Mouse (Mus musculus): ENCODE measurements around the gene Trafd1. TPM values are rescaled to one million over a fixed set of nuclear protein-coding genes. Genes with fewer than 3 reads are reported as not detected.

The Trafd1 gene
- polyA plus RNA-seq, 2 experiments: 17.1 to 18.4 TPM

DNA sequence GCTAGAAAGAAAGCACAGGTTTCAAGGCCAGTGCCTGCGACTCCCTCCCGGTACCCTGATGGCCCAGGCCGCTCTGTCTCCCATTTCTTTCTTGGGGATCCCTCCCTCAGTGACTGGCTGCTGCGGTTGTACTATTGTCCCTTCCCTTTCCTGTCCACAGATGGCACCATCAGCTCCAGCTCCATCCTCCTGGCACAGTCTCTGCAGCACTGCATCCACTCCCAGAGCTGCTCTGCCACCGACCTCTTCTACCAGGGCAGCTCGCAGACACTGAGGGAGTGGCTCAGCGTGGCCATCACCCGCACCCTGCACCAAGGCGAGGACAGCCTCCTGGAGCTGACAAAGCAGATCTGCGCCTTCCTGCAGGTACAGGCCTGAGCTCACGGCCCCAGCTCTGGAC, 42.9 kb downstream of the Trafd1 start:
- H3K9ac ChIP-seq (replicated peaks): no peak overlapping the region
- H3K9me3 ChIP-seq (ENCODE audit: control insufficient read depth, low read length): no peaks in the 10 kb centered on the region
- H3K4me2 ChIP-seq (ENCODE audit: low read depth): no peak overlapping the region
- ATAC-seq (ENCODE audit: insufficient read depth) (no peak), DNase-seq (ENCODE audit: low read depth in 3 of 3, low spot score in 3 of 3) (no peak)
- no peaks in the 10 kb centered on the region for H3K27me3 ChIP-seq (ENCODE audit: control insufficient read depth, insufficient read depth, low read length)
- H3K4me3 ChIP-seq (ENCODE audit: insufficient read depth in 1 of 2, low read depth in 2 of 2, low read length in 2 of 2): no peak overlapping the region
- H3K36me3 ChIP-seq (replicated peaks; ENCODE audit: control insufficient read depth, insufficient read depth, low read depth): peaks cover 93% of the 10 kb centered on the region
- no peaks in the 10 kb centered on the region for H3K4me1 ChIP-seq (replicated peaks; ENCODE audit: control insufficient read depth in 2 of 2, insufficient read depth in 2 of 2, low read length in 1 of 2)
- 89% methylated on average over 11 of the region's 11 CpGs for WGBS (ENCODE audit: insufficient replicate concordance)
- H3K27ac ChIP-seq: no peak overlapping the region
- TF ChIP-seq EP300 (IDR thresholded peaks at IDR 0.05; ENCODE audit: low read depth) (no peak), CTCF (IDR thresholded peaks at IDR 0.05; ENCODE audit: low read depth) (no peak)

DNA sequence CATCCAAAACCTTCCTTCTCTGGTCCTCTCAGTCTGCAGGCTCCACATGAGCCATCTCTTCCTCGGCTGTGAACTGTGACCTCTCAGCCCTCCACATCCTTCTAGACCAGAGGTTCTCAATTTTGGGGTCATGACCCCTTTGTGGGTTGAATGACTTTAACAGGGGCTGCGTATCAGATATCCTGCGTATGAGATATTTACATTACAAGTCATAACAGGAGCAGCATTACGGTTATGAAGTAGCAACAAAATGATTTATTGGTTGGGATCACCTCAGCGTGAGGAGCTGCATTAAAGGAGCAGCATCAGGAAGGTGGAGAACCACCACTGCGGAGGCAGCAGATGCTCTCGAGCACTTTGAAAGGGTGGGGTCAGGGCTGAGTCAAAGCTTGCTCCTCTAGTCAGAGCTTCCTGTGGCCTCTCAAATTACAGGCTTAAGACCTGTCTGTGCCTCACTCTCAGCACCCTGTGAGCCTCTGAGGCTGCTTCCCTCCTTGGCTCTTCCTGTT, 44.4 kb downstream of the Trafd1 start:
- Histone ChIP-seq H3K36me3 (replicated peaks; ENCODE audit: control insufficient read depth, insufficient read depth, low read depth) (peaks cover 96% of the 10 kb centered on the region), H3K9ac (replicated peaks) (no peak overlapping the region), H3K4me1 (replicated peaks; ENCODE audit: control insufficient read depth in 2 of 2, insufficient read depth in 2 of 2, low read length in 1 of 2) (no peaks in the 10 kb centered on the region), H3K4me3 (ENCODE audit: insufficient read depth in 1 of 2, low read depth in 2 of 2, low read length in 2 of 2) (no peak overlapping the region), H3K27me3 (ENCODE audit: control insufficient read depth, insufficient read depth, low read length) (no peaks in the 10 kb centered on the region), H3K9me3 (ENCODE audit: control insufficient read depth, low read length) (no peaks in the 10 kb centered on the region), H3K4me2 (ENCODE audit: low read depth) (no peak overlapping the region), H3K27ac (no peak overlapping the region)
- DNase-seq (ENCODE audit: low read depth in 3 of 3, low spot score in 3 of 3) (no peak), ATAC-seq (ENCODE audit: insufficient read depth) (peak; percentile 11; the same call in 1 of the 2 replicates)
- TF ChIP-seq EP300 (IDR thresholded peaks at IDR 0.05; ENCODE audit: low read depth) (no peak), CTCF (IDR thresholded peaks at IDR 0.05; ENCODE audit: low read depth) (no peak)
- 51% methylated on average over 7 of the region's 7 CpGs for WGBS (ENCODE audit: insufficient replicate concordance)

DNA sequence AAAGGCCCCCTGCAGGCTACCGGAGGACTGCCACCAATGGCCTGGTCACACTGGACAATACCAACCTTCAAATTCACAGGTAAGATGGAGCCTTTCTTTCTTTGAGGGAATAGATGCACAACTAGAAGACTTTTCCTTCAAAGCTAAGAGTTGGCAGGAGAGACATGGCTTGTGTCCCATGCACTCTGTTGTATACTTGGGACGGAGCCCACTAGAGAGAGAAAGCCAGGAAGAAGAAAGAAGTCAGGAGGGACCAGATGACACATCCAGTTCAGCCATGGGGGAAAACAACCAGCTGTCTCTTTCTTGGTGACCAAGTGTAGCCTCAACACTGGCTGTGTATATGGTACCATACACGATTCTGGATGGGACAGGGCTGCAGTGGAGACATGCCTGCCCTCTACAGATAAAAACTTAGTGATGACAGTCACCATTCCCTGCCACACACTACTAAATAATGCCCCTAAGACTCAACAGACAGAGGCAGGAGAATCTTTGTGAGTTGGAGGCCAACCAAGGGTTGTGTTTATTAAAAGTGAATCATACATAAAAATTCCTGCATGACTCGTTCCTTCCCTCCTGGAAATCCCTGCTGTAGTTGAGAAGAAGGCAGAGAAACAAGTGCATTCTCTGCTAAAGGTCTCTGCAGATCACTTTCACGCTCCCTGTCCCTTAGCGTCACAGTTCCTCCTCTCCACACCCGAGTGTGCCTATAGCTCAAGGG, 45.8 kb downstream of the Trafd1 start:
- TF ChIP-seq CTCF (IDR thresholded peaks at IDR 0.05; ENCODE audit: low read depth): no peak
- no peak for TF ChIP-seq EP300 (IDR thresholded peaks at IDR 0.05; ENCODE audit: low read depth)
- Histone ChIP-seq H3K4me3 (ENCODE audit: insufficient read depth in 1 of 2, low read depth in 2 of 2, low read length in 2 of 2) (no peak overlapping the region), H3K9me3 (ENCODE audit: control insufficient read depth, low read length) (no peaks in the 10 kb centered on the region), H3K4me2 (ENCODE audit: low read depth) (no peak overlapping the region), H3K27me3 (ENCODE audit: control insufficient read depth, insufficient read depth, low read length) (no peaks in the 10 kb centered on the region), H3K9ac (replicated peaks) (no peak overlapping the region), H3K36me3 (replicated peaks; ENCODE audit: control insufficient read depth, insufficient read depth, low read depth) (peaks cover 96% of the 10 kb centered on the region), H3K27ac (no peak overlapping the region), H3K4me1 (replicated peaks; ENCODE audit: control insufficient read depth in 2 of 2, insufficient read depth in 2 of 2, low read length in 1 of 2) (no peaks in the 10 kb centered on the region)
- ATAC-seq (ENCODE audit: insufficient read depth) (no peak), DNase-seq (ENCODE audit: low read depth in 3 of 3, low spot score in 3 of 3) (no peak)
- WGBS (ENCODE audit: insufficient replicate concordance): 84% methylated on average over 7 of the region's 7 CpGs

DNA sequence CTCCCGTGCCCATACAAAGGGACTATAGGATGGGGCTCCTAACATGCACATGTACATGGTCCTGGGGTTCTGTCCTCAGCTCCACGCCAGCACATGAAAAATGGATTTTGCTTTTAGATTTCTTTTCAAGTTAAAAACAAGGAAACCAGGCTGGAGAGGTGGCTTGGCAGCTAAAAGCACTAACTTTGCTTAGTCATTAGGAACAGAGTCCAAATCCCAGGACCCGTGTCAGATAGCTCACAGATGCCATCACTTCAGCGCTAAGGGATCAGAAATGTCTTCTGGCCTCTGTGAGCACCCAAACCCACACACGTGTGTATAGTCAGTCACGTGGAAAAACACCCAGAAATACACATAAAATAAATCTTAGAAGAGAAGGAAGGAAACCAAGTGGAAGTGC, 48.7 kb downstream of the Trafd1 start:
- Histone ChIP-seq H3K27me3 (ENCODE audit: control insufficient read depth, insufficient read depth, low read length) (no peaks in the 10 kb centered on the region), H3K4me1 (replicated peaks; ENCODE audit: control insufficient read depth in 2 of 2, insufficient read depth in 2 of 2, low read length in 1 of 2) (no peaks in the 10 kb centered on the region), H3K4me2 (ENCODE audit: low read depth) (no peak overlapping the region), H3K27ac (no peak overlapping the region), H3K36me3 (replicated peaks; ENCODE audit: control insufficient read depth, insufficient read depth, low read depth) (peaks cover 96% of the 10 kb centered on the region), H3K9me3 (ENCODE audit: control insufficient read depth, low read length) (no peaks in the 10 kb centered on the region), H3K4me3 (ENCODE audit: insufficient read depth in 1 of 2, low read depth in 2 of 2, low read length in 2 of 2) (no peak overlapping the region), H3K9ac (replicated peaks) (no peak overlapping the region)
- TF ChIP-seq EP300 (IDR thresholded peaks at IDR 0.05; ENCODE audit: low read depth): no peak
- no peak for TF ChIP-seq CTCF (IDR thresholded peaks at IDR 0.05; ENCODE audit: low read depth)
- WGBS (ENCODE audit: insufficient replicate concordance): 89% methylated on average over 6 of the region's 6 CpGs
- no peak for ATAC-seq (ENCODE audit: insufficient read depth)
- DNase-seq (ENCODE audit: low read depth in 3 of 3, low spot score in 3 of 3): no peak

DNA sequence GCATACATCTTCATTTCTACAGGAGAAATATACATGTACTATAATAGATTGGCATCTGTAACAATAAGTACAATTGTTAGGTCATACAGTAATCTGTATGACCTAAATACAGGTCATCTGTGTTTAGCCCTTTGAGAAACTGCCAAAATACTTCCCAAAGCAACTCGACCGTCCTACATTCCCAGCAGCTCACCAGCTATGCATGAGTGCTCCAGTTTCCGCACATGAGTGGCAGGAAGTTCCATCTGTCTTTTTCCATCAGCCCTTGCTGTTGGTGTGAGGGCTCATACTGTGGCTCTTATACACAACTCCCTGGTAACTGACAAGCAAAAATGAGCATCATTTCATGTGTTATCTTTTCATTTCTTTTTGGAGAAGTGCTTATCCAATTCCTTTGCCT, 49.4 kb downstream of the Trafd1 start:
- peaks cover 99% of the 10 kb centered on the region for H3K36me3 ChIP-seq (replicated peaks; ENCODE audit: control insufficient read depth, insufficient read depth, low read depth)
- H3K27ac ChIP-seq: no peak overlapping the region
- H3K9ac ChIP-seq (replicated peaks): no peak overlapping the region

More for the DNA sequence above, 49.4 kb downstream of the Trafd1 start:
- Histone ChIP-seq H3K4me3 (ENCODE audit: insufficient read depth in 1 of 2, low read depth in 2 of 2, low read length in 2 of 2) (no peak overlapping the region), H3K9me3 (ENCODE audit: control insufficient read depth, low read length) (no peaks in the 10 kb centered on the region), H3K27me3 (ENCODE audit: control insufficient read depth, insufficient read depth, low read length) (no peaks in the 10 kb centered on the region), H3K4me1 (replicated peaks; ENCODE audit: control insufficient read depth in 2 of 2, insufficient read depth in 2 of 2, low read length in 1 of 2) (no peaks in the 10 kb centered on the region), H3K4me2 (ENCODE audit: low read depth) (no peak overlapping the region)
- no peak for TF ChIP-seq EP300 (IDR thresholded peaks at IDR 0.05; ENCODE audit: low read depth)
- TF ChIP-seq CTCF (IDR thresholded peaks at IDR 0.05; ENCODE audit: low read depth): no peak
- no peak for DNase-seq (ENCODE audit: low read depth in 3 of 3, low spot score in 3 of 3)
- 91% methylated on average over 3 of the region's 3 CpGs for WGBS (ENCODE audit: insufficient replicate concordance)
- no peak for ATAC-seq (ENCODE audit: insufficient read depth)

All from liver, embryonic 14.5 days (tissue).